Mouse (Mus musculus) left cerebral cortex, postnatal 10 days (tissue): ENCODE results near the gene H13. TPM values are rescaled to one million over a fixed set of nuclear protein-coding genes. Genes with fewer than 3 reads are reported as not detected.

Source experiments
- DNase-seq, 2 experiments: peaks; one replicate each; pipeline ENCODE4 v3.0.0; 2021 to 2022; ENCODE audit warnings: low spot score in 2 of 2, mixed read lengths in 1 of 2; ENCODE audit errors: extremely low spot score in 1 of 2
- intact Hi-C: fragments of 180-260 bp; cut with DNase I; formaldehyde crosslinking; loops from one replicate; pipeline ENCODE4 v1.15.1; 2025
- total RNA-seq, 2 experiments: library from RNA; stranded (reverse); gene quantifications; 2 replicates each; pipeline ENCODE4 v1.2.3; 2021

H13 gene
- total RNA-seq, result 100 to 1,000 TPM in 1 of 2 experiments, 10 to 100 TPM in 1; 99.7 to 115 TPM

DNA sequence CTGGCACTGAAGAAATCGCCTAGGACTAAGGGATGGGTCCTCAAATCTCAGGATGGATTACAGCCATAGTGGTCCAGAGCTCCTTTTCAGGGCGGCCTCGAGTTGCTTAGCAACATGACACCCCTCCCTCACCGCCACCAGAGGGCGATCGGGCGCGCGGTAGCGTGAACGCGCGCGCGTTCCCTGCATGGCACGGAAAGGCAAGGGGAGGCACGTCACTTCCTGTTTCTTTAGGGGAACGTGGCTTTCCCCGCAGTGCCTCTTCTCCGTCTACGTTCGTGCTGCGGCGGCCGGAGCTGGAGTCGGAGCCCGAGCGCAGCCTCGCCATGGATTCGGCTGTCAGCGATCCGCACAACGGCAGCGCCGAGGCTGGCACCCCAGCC, at the start of gene H13:
TSS of gene H13 (plus strand) at position 206 of the 383 bp plus-strand sequence.
- peak; percentile 91 to 92 for DNase-seq
- intact Hi-C loops, result no loop called here

DNA sequence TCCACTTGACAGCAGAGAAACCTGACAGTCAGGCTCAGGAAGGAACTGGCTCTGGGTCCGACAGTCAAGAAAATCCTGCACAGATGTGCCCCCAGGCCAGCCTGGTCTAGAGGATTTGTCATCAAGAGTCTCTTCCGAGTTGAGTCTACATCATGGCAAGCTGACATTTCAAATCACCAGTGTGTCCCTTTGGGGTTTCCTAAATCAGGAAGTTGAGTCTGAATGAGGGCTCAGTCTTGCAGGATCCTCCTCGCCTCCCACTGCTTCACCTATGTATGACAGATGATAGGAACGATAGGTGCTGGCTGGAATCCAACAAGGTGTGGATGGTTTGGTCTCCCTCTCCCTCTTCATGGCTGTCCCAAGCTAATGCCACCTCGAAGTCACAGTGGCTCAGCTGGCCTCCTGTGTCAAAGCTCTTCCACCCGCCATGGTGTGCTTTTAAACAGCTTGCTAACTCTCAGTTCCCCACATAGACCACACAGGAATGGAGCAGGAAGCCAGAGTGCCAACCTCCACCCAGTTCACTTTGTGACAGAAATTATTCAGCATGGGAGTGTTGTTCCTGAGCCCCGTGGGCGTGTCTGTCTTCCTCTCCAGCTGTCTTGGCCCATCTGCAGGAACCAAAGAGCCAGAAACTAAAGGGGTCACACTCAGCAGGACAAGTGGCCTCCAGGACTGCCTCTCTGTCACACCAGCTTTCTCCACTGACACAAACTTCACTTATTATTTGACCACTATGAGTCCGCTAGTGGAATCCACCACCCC, 48.7 kb upstream of the H13 start:
- DNase-seq, result peak in 1 of 2 experiments; percentile 32
- intact Hi-C loops, result no loop called here

- no peak for DNase-seq
- intact Hi-C loops, result no loop called here
These were observed 47.1 kb upstream of the H13 start for GRCm38 (mm10) chr2:152622151-152622550.

GRCm38 (mm10) chr2:152622953-152623352, 46.3 kb upstream of the H13 start, which contains the start of gene Defb25:
TSS of gene Defb25 (minus strand) at chr2:152623053.
- intact Hi-C loops, result no loop called here

GRCm38 (mm10) chr2:152624566-152624965, 44.7 kb upstream of the H13 start:
- no peak for DNase-seq
- intact Hi-C loops, result no loop called here

More at GRCm38 (mm10) chr2:152622953-152623352, 46.3 kb upstream of the H13 start, which contains the start of gene Defb25:
- no peak for DNase-seq

DNA sequence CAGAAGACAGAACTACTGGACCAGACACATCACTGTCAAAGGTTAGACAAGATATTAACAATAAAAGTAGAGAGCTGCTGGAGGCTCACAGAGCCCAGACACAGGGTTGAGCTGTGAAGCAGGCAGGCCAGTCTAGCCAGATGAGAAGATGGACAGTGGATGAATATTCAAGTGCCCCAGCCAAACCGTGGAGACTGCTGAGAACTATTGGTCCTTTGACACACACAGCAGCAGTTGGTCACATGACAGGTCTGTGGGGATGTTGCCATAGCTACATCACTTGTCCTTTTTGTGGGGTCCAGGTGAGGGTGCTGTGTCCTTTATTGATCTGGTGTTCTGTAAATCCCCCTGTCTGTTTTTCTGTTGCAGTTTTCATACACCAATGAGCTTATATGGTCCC, 44.0 kb upstream of the H13 start:
- no peak for DNase-seq
- intact Hi-C loops, result no loop called here

DNA sequence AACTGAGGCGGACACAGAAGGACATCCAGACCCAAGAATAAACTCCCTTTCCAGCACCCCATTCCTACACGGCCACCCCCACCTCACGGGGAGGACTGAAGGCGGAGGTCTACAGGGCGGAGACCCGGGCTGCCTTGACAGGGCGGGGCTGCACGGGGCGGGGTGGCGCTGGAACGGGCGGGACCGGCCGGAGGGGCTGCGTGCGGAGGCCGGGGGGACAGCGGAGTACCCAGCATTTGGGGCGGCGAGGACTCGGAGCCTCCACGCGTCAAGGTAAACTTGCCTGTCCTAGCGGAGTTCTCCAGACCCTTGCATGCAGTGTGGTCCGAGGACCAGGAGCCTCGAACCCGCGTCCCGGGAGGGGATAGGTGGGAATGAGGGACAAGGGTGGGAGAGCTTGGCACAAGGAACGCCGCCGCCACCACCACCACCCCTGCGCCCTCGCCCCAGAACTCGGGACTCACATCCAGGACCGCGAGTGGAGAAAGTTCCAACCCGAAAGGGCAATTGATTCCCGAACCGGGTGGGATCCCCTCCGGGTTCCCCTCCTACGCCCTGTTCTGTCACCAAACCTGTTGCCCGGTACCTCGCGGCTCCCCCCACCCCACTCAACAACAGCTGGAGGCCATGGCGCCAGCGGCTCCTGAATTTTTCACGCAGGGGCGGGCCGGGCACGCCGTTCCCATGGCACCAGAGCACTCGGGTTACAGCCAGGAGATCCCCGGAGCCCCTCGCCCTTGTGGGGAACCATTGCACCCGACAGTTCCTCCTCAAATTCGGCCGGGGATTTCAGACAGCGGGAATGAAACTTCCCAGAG, 42.3 kb upstream of the H13 start, which contains the start of gene Rem1:
TSS of gene Rem1 (plus strand) at position 178 of the 818 bp plus-strand sequence.
- intact Hi-C loops, result no loop called here
- DNase-seq, result peak in 1 of 2 experiments; percentile 44

- DNase-seq, result no peak
- intact Hi-C loops, result no loop called here
These were observed 41.2 kb upstream of the H13 start for GRCm38 (mm10) chr2:152628066-152628465.

DNA sequence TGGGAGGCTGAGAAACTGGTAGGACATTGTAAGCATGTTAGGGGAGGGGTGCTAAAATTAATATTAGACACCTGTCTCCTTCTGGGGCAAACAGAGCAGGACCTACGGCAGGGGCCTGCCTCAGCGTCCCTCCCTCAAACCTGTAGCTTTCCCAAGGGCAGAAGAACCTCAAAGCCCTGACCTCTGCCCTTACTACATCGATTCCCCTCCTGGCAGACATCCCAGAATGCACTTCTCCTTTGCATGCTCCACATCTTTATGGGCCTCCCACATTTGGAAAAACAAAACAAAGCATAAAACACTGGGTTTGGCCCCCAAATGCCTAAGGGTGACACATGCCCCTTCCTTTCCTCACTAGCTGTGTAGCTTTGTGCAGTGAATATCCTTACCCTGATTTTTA, 40.0 kb upstream of the H13 start:
- intact Hi-C loops, result no loop called here
- no peak for DNase-seq

- DNase-seq, result no peak
- intact Hi-C loops, result no loop called here
These were observed 39.4 kb upstream of the H13 start for GRCm38 (mm10) chr2:152629904-152630303.

DNA sequence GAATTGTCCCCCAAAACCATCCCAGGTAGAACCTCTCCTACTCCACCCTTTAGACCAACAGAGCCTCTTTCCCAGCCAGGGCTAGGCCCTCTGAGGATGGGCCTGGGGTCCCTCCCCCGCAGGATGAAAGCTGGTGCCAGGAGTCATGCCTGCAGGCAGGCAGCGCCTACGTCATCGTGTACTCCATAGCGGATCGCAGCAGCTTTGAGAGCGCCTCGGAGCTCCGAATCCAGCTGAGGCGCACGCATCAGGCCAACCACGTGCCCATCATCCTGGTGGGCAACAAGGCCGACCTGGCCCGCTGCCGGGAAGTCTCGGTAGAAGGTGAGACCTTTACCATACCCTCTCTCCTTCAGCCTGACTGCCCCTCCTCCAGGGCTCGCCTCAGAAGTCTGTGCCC, 35.9 kb upstream of the H13 start:
- DNase-seq, result peak in 1 of 2 experiments; percentile 36
- intact Hi-C loops, result no loop called here

DNA sequence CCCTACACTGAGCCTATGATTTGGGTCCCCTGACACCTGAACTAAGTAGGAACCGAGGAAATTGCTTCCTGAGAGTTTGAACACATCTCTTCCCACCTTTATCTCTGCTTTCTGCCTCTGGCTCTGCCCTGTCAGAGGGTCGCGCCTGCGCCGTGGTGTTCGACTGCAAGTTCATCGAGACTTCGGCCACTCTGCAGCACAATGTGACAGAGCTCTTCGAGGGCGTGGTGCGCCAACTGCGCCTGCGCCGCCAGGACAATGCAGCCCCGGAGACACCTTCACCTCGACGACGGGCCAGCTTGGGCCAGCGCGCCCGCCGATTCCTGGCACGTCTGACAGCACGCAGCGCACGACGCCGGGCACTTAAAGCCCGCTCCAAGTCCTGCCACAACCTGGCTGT, 35.0 kb upstream of the H13 start:
- intact Hi-C loops, result no loop called here
- DNase-seq, result no peak

- intact Hi-C loops, result no loop called here
These were observed 32.8 kb upstream of the H13 start for GRCm38 (mm10) chr2:152636246-152637005.

DNA sequence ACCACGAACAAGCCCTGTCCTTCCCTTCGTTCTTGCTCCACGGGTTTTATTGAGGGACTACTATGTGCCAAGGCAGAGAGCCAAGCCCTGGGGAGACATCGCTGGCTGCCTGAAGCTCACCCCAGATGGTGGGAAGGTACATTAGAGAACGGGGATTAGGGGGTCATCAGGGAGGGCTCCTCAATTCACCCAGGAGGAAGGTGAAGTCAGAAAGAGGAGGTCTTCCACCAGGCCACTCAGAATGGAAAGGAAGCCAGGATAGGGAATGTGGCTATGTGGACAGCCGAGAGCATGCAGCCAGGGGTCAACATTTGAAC, 32.3 kb upstream of the H13 start:
- DNase-seq, result no peak
- intact Hi-C loops, result no loop called here

More at GRCm38 (mm10) chr2:152636246-152637005, 32.8 kb upstream of the H13 start:
- DNase-seq, result peak in 1 of 2 experiments; percentile 70

DNA sequence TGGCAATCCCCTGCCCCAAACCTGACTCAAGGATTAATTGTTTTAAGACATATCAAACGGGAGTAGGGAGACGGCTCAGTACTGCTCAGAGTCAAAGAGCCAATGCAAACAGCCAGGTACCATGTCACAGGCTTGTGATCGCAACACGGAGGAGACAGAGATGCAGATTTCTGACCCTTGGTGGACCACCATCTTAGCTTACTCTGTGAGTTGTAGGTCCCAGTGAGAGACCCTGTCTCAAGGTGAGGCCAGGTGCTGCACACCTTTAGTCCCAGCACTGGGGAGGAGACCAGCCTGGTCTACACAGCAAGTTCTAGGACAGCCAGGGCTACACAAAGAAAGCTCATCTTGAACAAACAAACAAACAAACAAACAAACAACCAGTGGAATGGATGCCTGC, 31.9 kb upstream of the H13 start:
- no peak for DNase-seq
- intact Hi-C loops, result no loop called here

DNA sequence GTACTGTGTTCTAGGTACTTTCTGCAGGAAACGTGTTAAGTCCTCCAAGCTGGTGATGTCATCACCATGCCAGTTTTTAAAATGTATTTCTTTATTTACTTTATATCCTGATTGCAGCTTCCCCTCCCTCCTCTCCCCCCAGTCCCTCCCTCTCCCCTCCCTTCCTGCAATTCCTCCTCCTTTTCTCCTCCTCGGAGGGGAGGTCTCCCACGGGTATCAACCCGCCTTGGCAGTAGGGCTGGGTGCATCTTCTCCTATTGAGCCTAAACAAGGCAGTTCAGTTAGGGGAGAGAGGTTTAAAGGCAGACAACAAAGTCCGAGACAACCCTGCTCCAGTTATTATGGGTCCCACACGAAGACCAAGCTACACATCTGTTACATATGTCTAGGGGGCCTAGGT, 30.4 kb upstream of the H13 start:
- DNase-seq, result no peak
- intact Hi-C loops, result no loop called here

GRCm38 (mm10) chr2:152639406-152640113, 29.7 kb upstream of the H13 start:
- intact Hi-C loops, result no loop called here
- peak in 1 of 2 experiments; percentile 35 for DNase-seq

GRCm38 (mm10) chr2:152652901-152653620, 16.2 kb upstream of the H13 start:
- intact Hi-C loops, result no loop called here
- DNase-seq, result peak in 1 of 2 experiments; percentile 72
